Mouse (Mus musculus) kidney, postnatal 10 days (tissue): ENCODE measurements at regions not wholly inside any gene's neighbourhood (a gene's known extent, or its start where the extent isn't known, plus 50 kb on each side); places are given as distances from the start of the nearest gene placed in this dataset.

ENCODE experiments used
- DNase-seq: peaks from one replicate; pipeline ENCODE4 v3.0.0; 2021; ENCODE audit warnings: mixed read lengths

DNA sequence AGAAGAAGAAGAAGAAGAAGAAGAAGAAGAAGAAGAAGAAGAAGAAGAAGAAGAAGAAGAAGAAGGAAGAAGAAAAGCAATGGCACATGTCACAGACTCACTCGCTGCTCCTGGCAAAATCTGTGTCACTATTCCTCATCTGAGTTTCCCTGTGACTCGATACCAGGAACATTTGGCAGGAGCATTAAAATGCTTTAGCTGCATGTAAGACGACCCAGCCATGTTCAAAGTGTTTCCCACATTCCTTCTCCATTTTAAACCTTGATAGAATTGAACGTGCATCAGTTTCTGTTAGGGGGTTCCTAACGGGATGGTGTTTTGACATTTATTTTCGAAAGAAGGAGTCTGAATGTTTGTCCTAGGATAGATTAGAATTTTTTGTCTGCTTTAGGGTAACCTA is 51.2 kb upstream of the Pja2 start:
- no peak for DNase-seq

- DNase-seq = no peak
These were observed 51.9 kb upstream of the Pja2 start for GRCm38 (mm10) chr17:64383600-64383999.

GRCm38 (mm10) chr17:64390349-64390748 is 58.6 kb upstream of the Pja2 start:
- no peak for DNase-seq

DNA sequence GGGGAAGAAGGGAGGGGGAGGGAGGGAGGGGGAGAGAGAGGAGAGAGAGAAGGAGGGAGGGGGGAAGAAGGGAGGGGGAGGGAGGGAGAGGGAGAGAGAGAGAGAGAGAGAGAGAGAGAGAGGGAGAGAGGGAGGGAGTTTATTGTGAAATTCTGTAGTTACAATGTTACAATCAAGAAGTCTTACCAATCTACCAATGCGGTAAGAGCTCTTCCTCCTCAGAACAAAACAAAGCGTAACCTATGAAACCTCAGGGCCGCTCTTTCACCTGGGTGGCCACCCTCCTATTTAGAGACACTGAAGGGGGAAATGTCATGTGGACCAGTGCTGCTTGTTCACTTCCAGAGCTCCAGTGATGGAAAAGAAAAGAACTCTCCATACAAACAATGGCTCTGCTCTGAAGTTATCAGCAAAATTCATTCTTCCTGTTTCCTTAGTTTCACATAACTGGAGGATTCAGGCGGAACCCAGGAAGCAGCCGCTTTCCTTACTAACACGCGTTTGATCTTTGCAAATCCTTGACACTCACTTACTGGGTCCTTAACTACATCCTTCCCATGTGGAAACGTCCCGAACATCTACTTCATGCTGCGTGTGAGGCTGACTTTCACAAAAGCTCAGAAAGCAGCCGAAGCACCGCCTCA is 65.7 kb upstream of the Pja2 start:
- peak; percentile 23 for DNase-seq

- DNase-seq = no peak
These were observed 66.5 kb upstream of the Pja2 start for GRCm38 (mm10) chr17:64398114-64398692.

GRCm38 (mm10) chr17:64398708-64399107 is 67.0 kb upstream of the Pja2 start:
- DNase-seq = no peak

DNA sequence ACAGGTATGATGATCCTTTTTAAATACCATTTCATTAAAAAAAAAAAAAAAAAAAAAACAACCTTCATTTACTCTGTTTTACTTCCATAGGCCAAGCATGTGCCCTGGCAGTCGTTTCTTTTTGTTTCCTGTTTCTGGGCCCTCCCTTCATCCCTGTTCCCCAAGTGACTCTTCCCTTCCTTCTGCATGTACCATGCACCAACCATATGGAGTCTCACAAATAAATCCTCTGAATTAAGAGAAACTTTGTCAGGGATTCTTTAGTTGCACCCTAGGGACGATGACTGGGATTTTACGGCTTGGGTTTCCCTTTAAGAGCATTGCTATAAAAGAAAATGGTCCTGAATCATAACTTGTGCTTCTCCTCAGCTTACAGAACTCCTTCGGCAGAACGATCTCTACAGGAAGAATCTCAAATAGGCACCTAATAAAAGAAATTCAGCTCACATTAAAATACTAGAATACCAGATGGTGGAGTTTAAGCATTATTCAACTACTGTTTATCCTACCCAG is 75.1 kb upstream of the Pja2 start:
- DNase-seq = no peak

DNA sequence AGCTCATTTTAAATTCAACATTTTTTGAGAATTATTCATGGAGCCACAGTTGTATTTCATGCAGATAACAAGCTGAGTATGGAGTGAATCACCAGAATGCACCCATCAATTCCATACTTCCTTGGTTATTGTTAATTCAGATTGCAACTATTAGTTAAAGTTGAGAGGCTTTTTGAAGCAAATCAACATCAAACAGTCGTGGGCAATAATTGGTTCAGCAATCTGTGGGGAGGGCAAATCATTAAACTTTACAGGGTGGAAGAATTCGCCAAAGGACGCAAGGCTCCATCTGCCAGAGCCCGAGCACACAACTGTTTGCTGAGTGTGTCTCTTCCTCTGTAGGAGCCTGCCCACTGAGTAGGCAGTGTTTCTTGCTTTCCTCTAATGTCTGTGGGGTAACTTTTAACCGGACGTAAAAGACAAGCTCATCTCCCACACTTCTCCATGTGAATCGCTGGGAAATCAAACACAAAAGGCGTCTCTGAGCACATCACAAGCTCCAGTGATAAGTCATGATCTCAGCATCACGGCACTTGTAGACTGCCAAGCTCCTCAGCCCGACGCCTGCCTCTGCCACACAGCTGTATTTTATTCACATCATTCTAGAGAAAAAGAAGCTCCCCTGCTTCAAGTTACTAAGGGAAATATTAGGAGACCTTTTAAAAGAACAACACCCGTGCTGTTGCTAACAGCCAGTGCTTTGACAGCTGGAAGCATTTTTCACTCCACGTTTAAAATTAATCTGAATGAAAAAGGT is 75.7 kb upstream of the Pja2 start:
- no peak for DNase-seq

DNA sequence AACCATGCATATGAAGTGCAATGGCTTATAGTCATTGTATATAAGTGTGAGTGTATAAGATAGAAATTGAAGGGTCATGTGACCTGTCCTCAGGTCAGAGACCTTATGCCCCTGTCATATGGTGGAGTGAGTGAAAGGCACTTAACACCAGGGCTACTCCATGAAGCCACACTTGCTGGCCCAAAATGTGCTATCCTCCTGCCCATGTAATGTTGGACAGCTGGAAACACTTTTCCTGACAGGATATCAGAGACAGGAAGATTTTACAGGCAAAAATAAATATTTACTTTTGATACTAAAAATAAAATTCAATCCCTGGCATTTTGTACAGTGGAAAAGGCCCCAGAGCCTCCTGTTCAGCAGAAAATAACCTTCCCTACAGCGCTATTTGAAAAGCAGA is 94.1 kb upstream of the Pja2 start:
- no peak for DNase-seq

- no peak for DNase-seq
These were observed 94.8 kb upstream of the Pja2 start for GRCm38 (mm10) chr17:64426536-64426935.

DNA sequence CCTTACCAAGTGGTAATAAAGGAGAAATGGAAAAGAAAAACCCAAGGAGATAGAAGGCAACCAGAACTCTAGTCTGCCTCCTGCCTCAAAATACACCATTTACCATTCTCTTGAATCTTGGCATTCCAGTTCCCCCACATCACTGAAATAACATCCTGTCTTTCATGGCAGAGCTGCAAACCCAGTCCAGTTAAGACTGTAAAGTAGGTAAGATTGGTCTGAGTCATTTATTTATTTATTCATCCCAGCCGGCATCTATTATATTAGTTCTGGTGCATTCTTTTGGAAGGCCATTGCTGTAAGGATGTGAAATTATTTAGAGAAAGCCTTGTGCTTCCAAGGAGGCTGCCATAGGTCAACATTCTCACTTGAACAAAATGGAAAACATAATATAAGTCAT is 107.9 kb upstream of the Pja2 start:
- DNase-seq = no peak

DNA sequence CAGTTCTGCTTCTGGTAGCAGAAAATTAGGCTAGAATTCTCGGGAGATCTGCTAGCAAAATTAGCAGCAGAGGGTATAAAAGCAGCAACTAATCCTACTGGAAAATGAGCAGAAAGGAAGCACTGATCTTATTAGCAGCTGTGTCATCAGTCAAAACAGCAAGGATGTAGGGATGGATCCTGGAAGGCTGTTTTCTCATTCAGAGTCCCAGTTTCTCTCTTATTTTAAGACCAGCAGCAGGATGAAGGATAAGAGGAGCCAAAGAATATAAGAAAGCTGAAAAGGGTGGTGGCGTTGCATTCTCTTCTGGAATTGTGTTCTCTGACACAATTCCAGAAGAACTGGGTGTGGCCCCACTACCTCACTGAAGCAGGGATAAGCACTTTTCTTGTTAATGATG is 123.0 kb upstream of the Pja2 start:
- DNase-seq = no peak

DNA sequence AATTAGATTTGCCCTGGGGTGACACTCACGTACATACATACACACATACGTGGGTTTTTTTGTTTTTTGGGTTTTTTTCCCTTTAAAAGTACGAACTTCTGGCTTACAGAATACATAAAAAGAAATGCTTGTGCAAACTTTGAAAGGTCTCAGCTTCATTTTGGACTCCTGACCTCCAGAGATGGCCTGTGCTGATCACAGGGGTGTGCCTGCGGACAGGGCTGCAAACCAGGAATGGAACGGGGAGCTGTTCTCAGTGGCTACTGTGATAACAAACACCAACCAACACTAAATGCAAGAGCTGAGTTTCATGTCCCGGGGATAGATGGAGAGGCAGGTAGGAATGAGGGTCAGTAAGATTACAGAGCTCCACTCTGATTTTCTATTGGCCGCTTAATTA is 134.3 kb upstream of the Man2a1 start:
- no peak for DNase-seq

- DNase-seq = no peak
These were observed 133.8 kb upstream of the Man2a1 start for GRCm38 (mm10) chr17:64466746-64467145.

DNA sequence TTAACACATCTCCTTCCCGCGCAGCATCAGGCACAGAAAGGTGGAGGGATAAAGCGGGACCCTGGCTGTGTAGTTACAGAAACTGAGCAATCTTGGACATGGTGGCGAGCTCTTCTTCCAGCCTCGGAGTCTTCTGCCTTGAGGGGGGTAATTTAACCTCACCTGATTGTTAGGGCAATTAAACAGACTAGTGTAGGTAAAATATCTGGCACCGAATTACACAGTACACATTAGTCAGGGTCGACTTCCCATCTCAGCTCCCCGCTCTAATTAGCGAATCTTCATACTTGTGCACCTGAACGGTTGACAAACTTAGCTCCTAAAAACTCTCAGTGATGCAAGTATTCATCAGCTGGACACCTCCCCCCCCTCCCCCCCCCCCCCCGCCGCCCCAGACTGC is 133.2 kb upstream of the Man2a1 start:
- no peak for DNase-seq

DNA sequence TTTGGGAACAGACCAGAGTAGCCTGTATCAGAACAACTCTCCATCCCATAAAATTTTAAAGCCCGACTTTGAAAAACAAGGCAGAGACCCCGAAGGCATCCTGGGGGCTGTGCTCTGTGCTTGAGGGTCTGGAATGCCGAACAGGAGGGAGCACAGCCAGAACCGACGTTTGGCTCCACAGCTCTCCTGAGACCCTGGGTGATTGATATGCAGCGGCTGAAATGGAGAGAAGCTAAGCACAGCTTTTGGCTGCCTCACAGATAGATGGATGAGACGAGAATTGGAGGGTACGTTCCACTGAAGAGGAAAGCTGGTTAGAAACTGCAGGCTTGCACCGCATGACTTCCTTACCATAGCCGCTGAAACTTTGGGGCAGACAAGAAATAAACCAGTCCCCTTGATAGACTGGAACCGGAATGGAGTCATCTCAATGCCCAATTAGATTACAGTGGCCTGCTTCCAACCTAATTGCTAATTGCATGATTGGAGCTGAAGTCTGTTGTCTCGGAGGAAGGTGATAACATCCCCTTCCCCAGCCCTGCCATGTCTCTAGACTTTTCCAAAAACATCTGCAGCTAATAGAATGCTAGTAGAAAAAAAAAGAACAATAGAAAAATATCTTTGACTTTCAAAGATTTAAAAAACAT is 130.7 kb upstream of the Man2a1 start:
- DNase-seq = no peak

DNA sequence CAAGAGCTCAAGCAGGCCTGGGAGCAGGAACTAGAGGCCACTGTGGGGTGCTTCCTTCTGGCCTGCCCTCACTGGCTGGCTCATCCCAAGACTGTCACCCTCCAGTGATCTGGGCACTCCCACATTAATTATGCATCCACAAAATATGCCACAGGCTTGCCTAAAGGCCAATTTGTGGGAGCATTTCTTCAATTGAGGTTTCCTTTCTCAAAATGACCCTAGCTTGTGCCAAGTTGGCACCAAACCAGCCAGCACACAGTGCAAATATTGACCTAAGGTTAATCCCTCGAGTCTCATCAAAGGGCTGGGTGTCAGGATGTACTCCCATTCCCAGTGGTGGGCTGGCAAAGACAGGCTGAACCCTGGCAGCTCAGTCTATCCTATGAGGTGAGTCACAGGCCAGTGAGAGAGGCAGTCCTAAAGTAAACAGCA is 119.9 kb upstream of the Man2a1 start:
- peak; percentile 63 for DNase-seq

DNA sequence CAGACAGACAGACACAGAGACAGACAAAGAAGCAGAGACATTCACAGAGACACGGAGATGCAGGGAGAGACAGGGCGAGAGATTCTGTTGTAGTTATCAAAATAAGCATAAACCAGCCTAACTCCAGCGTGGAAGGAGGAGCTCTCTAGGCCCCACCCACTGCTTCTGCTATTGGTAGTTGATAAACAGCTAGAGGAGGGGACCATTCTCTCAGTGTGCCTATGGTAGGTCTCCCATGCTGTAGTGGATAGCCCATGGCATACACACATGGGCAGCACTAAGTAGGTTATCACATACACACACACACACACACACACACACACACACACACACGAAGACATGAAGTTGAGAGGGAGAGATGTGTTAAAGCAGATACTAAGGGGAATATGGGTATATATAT is 115.7 kb upstream of the Man2a1 start:
- DNase-seq = no peak

DNA sequence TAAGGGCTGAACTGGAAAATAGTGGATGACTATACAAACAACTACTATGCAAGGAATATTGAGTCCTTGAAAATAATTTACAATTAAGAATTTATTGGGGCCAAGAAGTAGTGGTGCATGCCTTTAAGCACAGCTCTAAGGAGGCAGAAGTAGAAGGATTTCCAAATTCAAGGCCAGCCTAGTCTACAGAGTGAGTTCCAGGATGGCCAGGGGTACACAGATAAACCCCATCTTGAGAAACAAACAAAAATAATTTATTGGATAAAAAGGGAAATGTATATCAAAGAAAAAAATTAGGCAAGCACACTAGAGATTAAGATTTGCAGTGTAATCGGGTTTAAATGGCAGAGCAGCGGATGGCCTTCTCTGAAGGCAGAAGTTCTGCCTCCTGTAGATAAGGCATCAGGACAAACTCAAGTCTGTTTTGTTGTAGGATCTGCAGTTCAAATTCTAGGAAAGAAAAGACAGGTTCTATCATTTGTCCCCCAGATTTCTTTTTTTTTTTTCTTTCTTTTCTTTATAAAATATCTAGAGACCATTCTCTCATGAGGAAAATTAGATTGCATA is 110.7 kb upstream of the Man2a1 start:
- no peak for DNase-seq

- no peak for DNase-seq
These were observed 109.9 kb upstream of the Man2a1 start for GRCm38 (mm10) chr17:64490664-64491063.

DNA sequence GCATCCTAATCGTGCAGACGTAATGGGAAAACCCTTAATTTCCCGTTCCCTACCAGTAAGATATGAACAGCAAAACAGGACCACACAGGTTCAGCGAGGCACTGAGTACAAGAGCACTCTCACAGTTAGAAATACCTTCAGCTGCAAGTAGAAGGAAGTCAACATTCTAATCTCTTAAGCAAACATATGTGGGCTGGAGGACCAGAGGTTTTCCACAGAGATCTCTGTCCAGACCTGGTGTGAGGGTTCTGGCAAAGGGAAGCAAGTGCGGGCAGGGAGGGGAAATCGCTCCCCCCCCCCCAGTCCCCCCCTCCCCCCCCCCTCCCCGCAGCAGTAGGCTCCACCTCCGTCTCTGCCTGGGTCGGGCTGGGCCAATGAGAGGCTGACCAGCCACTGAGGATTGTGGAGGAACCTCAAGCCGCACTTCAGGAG is 108.6 kb upstream of the Man2a1 start:
- no peak for DNase-seq

GRCm38 (mm10) chr17:64492614-64493269 is 107.8 kb upstream of the Man2a1 start:
- DNase-seq = peak; percentile 35
